Mouse (Mus musculus) neural tube, embryonic 12.5 days (tissue): ENCODE measurements around the gene Slc6a17. TPM values are rescaled to one million over a fixed set of nuclear protein-coding genes. Genes with fewer than 3 reads are reported as not detected.

Source experiments
- ATAC-seq: fragments of 200-750 bp; cut with Nextera tagmentation; 2 replicates; pipeline ENCODE4 v1.8.0; 2017; ENCODE audit warnings: low read depth, mild to moderate bottlenecking, moderate TSS enrichment, moderate library complexity; ENCODE audit not compliant: low FRiP score
- H3K27ac ChIP-seq: fragments of 300-500 bp; sonication (generic); 2 replicates; pipeline ENCODE4 v1.5.1; 2016
- H3K27me3 ChIP-seq: fragments of 300-500 bp; sonication (generic); replicated peaks from 2 replicates; pipeline ENCODE4 v1.6.1; 2016; ENCODE audit warnings: mild to moderate bottlenecking
- H3K36me3 ChIP-seq: fragments of 300-500 bp; sonication (generic); 2 replicates; pipeline ENCODE4 v1.6.1; 2016; ENCODE audit warnings: mild to moderate bottlenecking
- H3K4me1 ChIP-seq: fragments of 300-500 bp; sonication (generic); 2 replicates; pipeline ENCODE4 v1.6.1; 2016
- H3K4me2 ChIP-seq: fragments of 300-500 bp; sonication (generic); replicated peaks from 2 replicates; pipeline ENCODE4 v1.6.1; 2016; ENCODE audit warnings: mild to moderate bottlenecking
- H3K4me3 ChIP-seq: fragments of 300-500 bp; sonication (generic); 2 replicates; pipeline ENCODE4 v1.5.1; 2016
- H3K9ac ChIP-seq: fragments of 300-500 bp; sonication (generic); 2 replicates; pipeline ENCODE4 v1.6.1; 2016; ENCODE audit warnings: mild to moderate bottlenecking
- H3K9me3 ChIP-seq: fragments of 300-500 bp; sonication (generic); 2 replicates; pipeline ENCODE4 v1.6.1; 2016; ENCODE audit warnings: mild to moderate bottlenecking
- WGBS: fragments of 180-500 bp; shearing (Covaris S2); methylation state at CpG from one replicate; pipeline ENCODE4 v1.1.7; 2016; 5-methylcytosine and 5-hydroxymethylcytosine counted together
- polyA plus RNA-seq: library from polyadenylated mRNA; unstranded; fragments of >200 nt; fragmentation: Nextera tagmentation; extraction: Ambion mirVana; gene quantifications from 2 replicates; pipeline ENCODE4 v1.2.1, GENCODE M21; 2016

Slc6a17 gene
- polyA plus RNA-seq, 1 experiment from 2014 or later, result 3.3 TPM

- no peak overlapping the region for H3K27ac ChIP-seq
- H3K9me3 ChIP-seq, result no peaks in the 10 kb centered on the region
- ATAC-seq, result no peak
- H3K27me3 ChIP-seq, result no peaks in the 10 kb centered on the region
- WGBS, result 32% methylated on average over 1 of the region's 1 CpGs
- H3K36me3 ChIP-seq, result no peaks in the 10 kb centered on the region
- H3K9ac ChIP-seq, result no peak overlapping the region
- H3K4me1 ChIP-seq, result no peaks in the 10 kb centered on the region
- H3K4me3 ChIP-seq, result no peak overlapping the region
- H3K4me2 ChIP-seq, result no peak overlapping the region
These were observed 86.5 kb downstream of the Slc6a17 start for GRCm38 (mm10) chr3:107431268-107431667.

DNA sequence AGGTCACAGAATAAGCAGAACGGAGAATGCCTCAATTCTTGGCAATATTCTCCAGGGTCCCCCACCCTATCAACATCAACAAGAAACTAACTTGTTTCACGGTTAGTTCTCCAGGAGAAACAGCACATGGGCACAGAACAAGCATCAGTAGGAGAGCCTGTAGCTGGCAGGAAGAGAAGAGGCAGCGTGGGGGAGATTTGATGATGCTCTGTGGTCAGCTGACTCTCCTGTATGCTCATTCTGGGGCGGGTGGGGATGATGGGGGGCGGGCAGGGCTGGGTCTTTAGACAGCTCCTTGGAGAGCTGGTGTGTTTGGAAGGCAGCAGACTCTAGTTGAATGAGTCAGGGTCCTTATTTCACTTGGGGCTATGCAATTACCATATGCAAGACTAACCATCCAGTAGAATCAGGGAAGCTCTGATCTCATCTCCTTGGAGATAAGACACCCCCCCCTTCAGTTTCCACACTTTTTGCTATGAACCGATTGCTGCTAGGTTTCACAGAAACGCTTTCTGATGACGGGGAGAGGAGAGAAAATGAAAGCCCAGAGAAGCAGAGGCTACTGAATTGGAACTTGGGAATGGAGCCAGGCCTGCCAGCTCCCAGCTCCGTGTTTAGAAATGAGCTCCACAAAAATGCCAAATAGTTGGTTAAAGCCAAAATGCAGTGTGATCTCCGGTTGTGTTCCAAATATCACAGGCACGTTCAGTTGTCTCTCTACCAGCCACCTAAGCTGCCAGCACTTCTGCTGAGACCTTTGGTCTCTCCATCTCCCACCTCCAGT, 93.4 kb downstream of the Slc6a17 start:
- H3K4me2 ChIP-seq, result no peak overlapping the region
- 75% methylated on average over 11 of the region's 11 CpGs for WGBS
- no peak overlapping the region for H3K9ac ChIP-seq
- H3K4me1 ChIP-seq, result no peaks in the 10 kb centered on the region
- no peak overlapping the region for H3K4me3 ChIP-seq
- no peak for ATAC-seq
- H3K9me3 ChIP-seq, result no peaks in the 10 kb centered on the region
- H3K27ac ChIP-seq, result no peak overlapping the region
- H3K36me3 ChIP-seq, result no peaks in the 10 kb centered on the region
- H3K27me3 ChIP-seq, result no peaks in the 10 kb centered on the region

- no peak for ATAC-seq
- H3K9ac ChIP-seq, result no peak overlapping the region
- H3K4me1 ChIP-seq, result no peaks in the 10 kb centered on the region
- H3K27me3 ChIP-seq, result no peaks in the 10 kb centered on the region
- 59% methylated on average over 2 of the region's 2 CpGs for WGBS
- H3K27ac ChIP-seq, result no peak overlapping the region
- no peaks in the 10 kb centered on the region for H3K36me3 ChIP-seq
- no peaks in the 10 kb centered on the region for H3K9me3 ChIP-seq
- H3K4me3 ChIP-seq, result no peak overlapping the region
- no peak overlapping the region for H3K4me2 ChIP-seq
These were observed 97.7 kb downstream of the Slc6a17 start for GRCm38 (mm10) chr3:107420156-107420555.

Other genes starting within 250 kb of the Slc6a17 start
- gene Lamtor5, start 239.2 kb downstream of the Slc6a17 start, polyA plus RNA-seq, result 182 and 190 TPM in 2 replicates
- gene Slc16a4, start 226.8 kb downstream of the Slc6a17 start, polyA plus RNA-seq, result 2.1 and 2.6 TPM in 2 replicates
- gene Rbm15, start 184.3 kb downstream of the Slc6a17 start, polyA plus RNA-seq, result 10.3 and 14.1 TPM in 2 replicates
- gene Kcnc4, start 58.5 kb downstream of the Slc6a17 start, polyA plus RNA-seq, result 0.45 and 0.71 TPM in 2 replicates
- not detected in 2 replicates for gene Ubl4b, start 37.1 kb upstream of the Slc6a17 start, polyA plus RNA-seq
- gene Alx3, start 77.0 kb upstream of the Slc6a17 start, polyA plus RNA-seq, result 0.33 and 0.65 TPM in 2 replicates
- not detected in 2 replicates for gene Gm10961, start 113.3 kb upstream of the Slc6a17 start, polyA plus RNA-seq
- 123 and 129 TPM in 2 replicates for gene Strip1, start 113.7 kb upstream of the Slc6a17 start, polyA plus RNA-seq
- 123 and 137 TPM in 2 replicates for gene Ahcyl1, start 178.5 kb upstream of the Slc6a17 start, polyA plus RNA-seq
- 7.2 and 8.1 TPM in 2 replicates for gene Csf1, start 242.5 kb upstream of the Slc6a17 start, polyA plus RNA-seq